Mouse (Mus musculus): Measurements from ENCODE around the gene B3glct. TPM values are rescaled to one million over a fixed set of nuclear protein-coding genes. Genes with fewer than 3 reads are reported as not detected.

Gene B3glct
- polyA plus RNA-seq, 1 experiment from 2014 or later: 15.3 TPM

GRCm38 (mm10) chr5:149642783-149643509 lies 35.1 kb upstream of the B3glct start:
- Histone ChIP-seq H3K36me3 (ENCODE audit: control insufficient read depth, insufficient read depth, low read length) (no peaks in the 10 kb centered on the region), H3K4me1 (replicated peaks; ENCODE audit: control insufficient read depth, insufficient read depth, low read length) (no peaks in the 10 kb centered on the region), H3K27me3 (ENCODE audit: control insufficient read depth, insufficient read depth, low read length) (no peaks in the 10 kb centered on the region), H3K27ac (ENCODE audit: low read depth, low read length) (no peak overlapping the region), H3K4me3 (ENCODE audit: low read depth, low read length) (no peak overlapping the region), H3K4me2 (replicated peaks; ENCODE audit: low read depth, low read length) (no peak overlapping the region), H3K9me3 (ENCODE audit: control insufficient read depth, low read length) (no peaks in the 10 kb centered on the region), H3K9ac (ENCODE audit: low read depth, low read length) (no peak overlapping the region)
- ATAC-seq (ENCODE audit: low FRiP score) (no peak), DNase-seq (ENCODE audit: low spot score) (no peak)
- WGBS: 83% methylated on average over 11 of the region's 11 CpGs

- Histone ChIP-seq H3K36me3 (ENCODE audit: control insufficient read depth, insufficient read depth, low read length) (no peaks in the 10 kb centered on the region), H3K4me3 (ENCODE audit: low read depth, low read length) (no peak overlapping the region), H3K27ac (ENCODE audit: low read depth, low read length) (no peak overlapping the region), H3K4me1 (replicated peaks; ENCODE audit: control insufficient read depth, insufficient read depth, low read length) (no peaks in the 10 kb centered on the region), H3K9ac (ENCODE audit: low read depth, low read length) (no peak overlapping the region), H3K9me3 (ENCODE audit: control insufficient read depth, low read length) (no peaks in the 10 kb centered on the region), H3K27me3 (ENCODE audit: control insufficient read depth, insufficient read depth, low read length) (no peaks in the 10 kb centered on the region), H3K4me2 (replicated peaks; ENCODE audit: low read depth, low read length) (no peak overlapping the region)
- no peak for ATAC-seq (ENCODE audit: low FRiP score)
- 66% methylated on average over 8 of the region's 8 CpGs for WGBS
- DNase-seq (ENCODE audit: low spot score): no peak
Observed at GRCm38 (mm10) chr5:149647367-149648115, 30.5 kb upstream of the B3glct start.

- ATAC-seq (ENCODE audit: low FRiP score): no peak
- Histone ChIP-seq H3K36me3 (ENCODE audit: control insufficient read depth, insufficient read depth, low read length) (no peaks in the 10 kb centered on the region), H3K9ac (ENCODE audit: low read depth, low read length) (no peak overlapping the region), H3K4me1 (replicated peaks; ENCODE audit: control insufficient read depth, insufficient read depth, low read length) (no peaks in the 10 kb centered on the region), H3K27me3 (ENCODE audit: control insufficient read depth, insufficient read depth, low read length) (no peaks in the 10 kb centered on the region), H3K27ac (ENCODE audit: low read depth, low read length) (no peak overlapping the region), H3K9me3 (ENCODE audit: control insufficient read depth, low read length) (no peaks in the 10 kb centered on the region), H3K4me3 (ENCODE audit: low read depth, low read length) (no peak overlapping the region), H3K4me2 (replicated peaks; ENCODE audit: low read depth, low read length) (no peak overlapping the region)
- WGBS: 80% methylated on average over 4 of the region's 4 CpGs
- no peak for DNase-seq (ENCODE audit: low spot score)
Observed at GRCm38 (mm10) chr5:149648196-149648595, 29.8 kb upstream of the B3glct start.

- Histone ChIP-seq H3K9ac (ENCODE audit: low read depth, low read length) (no peak overlapping the region), H3K4me1 (replicated peaks; ENCODE audit: control insufficient read depth, insufficient read depth, low read length) (no peaks in the 10 kb centered on the region), H3K4me2 (replicated peaks; ENCODE audit: low read depth, low read length) (no peak overlapping the region), H3K4me3 (ENCODE audit: low read depth, low read length) (no peak overlapping the region), H3K36me3 (ENCODE audit: control insufficient read depth, insufficient read depth, low read length) (no peaks in the 10 kb centered on the region), H3K27ac (ENCODE audit: low read depth, low read length) (no peak overlapping the region), H3K9me3 (ENCODE audit: control insufficient read depth, low read length) (no peaks in the 10 kb centered on the region), H3K27me3 (ENCODE audit: control insufficient read depth, insufficient read depth, low read length) (no peaks in the 10 kb centered on the region)
- DNase-seq (ENCODE audit: low spot score): no peak
- ATAC-seq (ENCODE audit: low FRiP score): no peak
- 75% methylated on average over 6 of the region's 6 CpGs for WGBS
Observed at GRCm38 (mm10) chr5:149648895-149649406, 29.1 kb upstream of the B3glct start.

- WGBS: 88% methylated on average over 14 of the region's 14 CpGs
- ATAC-seq (ENCODE audit: low FRiP score): no peak
- Histone ChIP-seq H3K27ac (ENCODE audit: low read depth, low read length) (no peak overlapping the region), H3K4me2 (replicated peaks; ENCODE audit: low read depth, low read length) (no peak overlapping the region), H3K36me3 (ENCODE audit: control insufficient read depth, insufficient read depth, low read length) (no peaks in the 10 kb centered on the region), H3K9me3 (ENCODE audit: control insufficient read depth, low read length) (no peaks in the 10 kb centered on the region), H3K4me3 (ENCODE audit: low read depth, low read length) (no peak overlapping the region), H3K27me3 (ENCODE audit: control insufficient read depth, insufficient read depth, low read length) (no peaks in the 10 kb centered on the region), H3K9ac (ENCODE audit: low read depth, low read length) (no peak overlapping the region), H3K4me1 (replicated peaks; ENCODE audit: control insufficient read depth, insufficient read depth, low read length) (no peaks in the 10 kb centered on the region)
- no peak for DNase-seq (ENCODE audit: low spot score)
Observed at GRCm38 (mm10) chr5:149649499-149650178, 28.4 kb upstream of the B3glct start.

GRCm38 (mm10) chr5:149650179-149650553 lies 27.9 kb upstream of the B3glct start:
- Histone ChIP-seq H3K27ac (ENCODE audit: low read depth, low read length) (no peak overlapping the region), H3K4me2 (replicated peaks; ENCODE audit: low read depth, low read length) (no peak overlapping the region), H3K36me3 (ENCODE audit: control insufficient read depth, insufficient read depth, low read length) (no peaks in the 10 kb centered on the region), H3K27me3 (ENCODE audit: control insufficient read depth, insufficient read depth, low read length) (no peaks in the 10 kb centered on the region), H3K4me1 (replicated peaks; ENCODE audit: control insufficient read depth, insufficient read depth, low read length) (no peaks in the 10 kb centered on the region), H3K9me3 (ENCODE audit: control insufficient read depth, low read length) (no peaks in the 10 kb centered on the region), H3K9ac (ENCODE audit: low read depth, low read length) (no peak overlapping the region), H3K4me3 (ENCODE audit: low read depth, low read length) (no peak overlapping the region)
- no peak for DNase-seq (ENCODE audit: low spot score)
- no peak for ATAC-seq (ENCODE audit: low FRiP score)
- WGBS: 73% methylated on average over 4 of the region's 4 CpGs

GRCm38 (mm10) chr5:149655636-149656035 lies 22.4 kb upstream of the B3glct start:
- ATAC-seq (ENCODE audit: low FRiP score) (no peak), DNase-seq (ENCODE audit: low spot score) (no peak)
- H3K27ac ChIP-seq (ENCODE audit: low read depth, low read length): no peak overlapping the region
- H3K9me3 ChIP-seq (ENCODE audit: control insufficient read depth, low read length): no peaks in the 10 kb centered on the region
- H3K27me3 ChIP-seq (ENCODE audit: control insufficient read depth, insufficient read depth, low read length): no peaks in the 10 kb centered on the region
- H3K9ac ChIP-seq (ENCODE audit: low read depth, low read length): no peak overlapping the region
- H3K36me3 ChIP-seq (ENCODE audit: control insufficient read depth, insufficient read depth, low read length): no peaks in the 10 kb centered on the region
- no peaks in the 10 kb centered on the region for H3K4me1 ChIP-seq (replicated peaks; ENCODE audit: control insufficient read depth, insufficient read depth, low read length)
- 88% methylated on average over 9 of the region's 9 CpGs for WGBS
- H3K4me3 ChIP-seq (ENCODE audit: low read depth, low read length): no peak overlapping the region
- H3K4me2 ChIP-seq (replicated peaks; ENCODE audit: low read depth, low read length): no peak overlapping the region

GRCm38 (mm10) chr5:149658022-149658421 lies 20.0 kb upstream of the B3glct start:
- ATAC-seq (ENCODE audit: low FRiP score) (no peak), DNase-seq (ENCODE audit: low spot score) (no peak)
- no peak overlapping the region for H3K4me2 ChIP-seq (replicated peaks; ENCODE audit: low read depth, low read length)
- no peaks in the 10 kb centered on the region for H3K27me3 ChIP-seq (ENCODE audit: control insufficient read depth, insufficient read depth, low read length)
- 61% methylated on average over 3 of the region's 3 CpGs for WGBS
- no peak overlapping the region for H3K4me3 ChIP-seq (ENCODE audit: low read depth, low read length)
- H3K27ac ChIP-seq (ENCODE audit: low read depth, low read length): no peak overlapping the region
- H3K9ac ChIP-seq (ENCODE audit: low read depth, low read length): no peak overlapping the region
- no peaks in the 10 kb centered on the region for H3K36me3 ChIP-seq (ENCODE audit: control insufficient read depth, insufficient read depth, low read length)
- H3K4me1 ChIP-seq (replicated peaks; ENCODE audit: control insufficient read depth, insufficient read depth, low read length): no peaks in the 10 kb centered on the region
- no peaks in the 10 kb centered on the region for H3K9me3 ChIP-seq (ENCODE audit: control insufficient read depth, low read length)
